Mouse (Mus musculus) bone marrow macrophage, adult 2 months (primary cell): Measurements from ENCODE around the gene Depdc7.
A peak's percentile ranks its signal among the peaks of the same experiment; 100 is the strongest.

Experiments used
- CTCF ChIP-seq: IDR thresholded peaks from 2 replicates; pipeline ENCODE4 v1.5.1; 2012; ENCODE audit warnings: low read depth, mild to moderate bottlenecking, low read length, moderate library complexity
- POLR2A ChIP-seq: IDR thresholded peaks from 2 replicates; pipeline ENCODE4 v1.6.1; 2012; ENCODE audit warnings: mild to moderate bottlenecking, low read depth, low read length, borderline replicate concordance

DNA sequence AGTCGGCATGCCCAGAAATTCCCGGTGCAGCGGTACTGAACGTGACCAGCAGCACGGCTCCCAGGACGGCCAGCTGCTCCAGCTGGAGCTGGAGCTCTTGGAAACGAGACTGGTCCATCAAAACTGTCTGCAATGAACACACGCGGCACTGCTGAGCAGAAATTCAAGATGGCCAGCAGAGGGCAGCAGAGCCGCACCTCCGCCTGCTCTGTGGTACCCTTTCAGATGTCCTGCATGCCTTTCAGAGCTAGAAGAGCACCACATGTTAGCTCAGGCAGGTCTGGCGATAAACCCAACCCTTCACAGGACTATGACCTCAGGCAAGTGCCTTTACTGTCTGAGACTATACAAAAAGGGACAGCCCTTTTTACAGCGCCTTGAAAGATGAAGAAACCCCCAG, 57.3 kb downstream of the Depdc7 start:
- TF ChIP-seq CTCF: peak; percentile 90
- 0 out of 2 replicates have a peak, but pooled peaks have one; percentile 23 for TF ChIP-seq POLR2A
